Mouse (Mus musculus) bone marrow macrophage, adult 2 months (primary cell): Measurements from ENCODE around the gene Gm28308. TPM values are rescaled to one million over a fixed set of nuclear protein-coding genes. Genes with fewer than 3 reads are reported as not detected.

Experiments
- H3K27ac ChIP-seq: 2 replicates; pipeline ENCODE4 v1.5.1; 2012; ENCODE audit warnings: low read depth, low read length; ENCODE audit not compliant: insufficient read depth
- H3K4me1 ChIP-seq: 2 replicates; pipeline ENCODE4 v1.6.1; 2012; ENCODE audit warnings: low read length; ENCODE audit not compliant: control insufficient read depth, insufficient read depth
- H3K4me3 ChIP-seq: 2 replicates; pipeline ENCODE4 v1.5.1; 2012; ENCODE audit warnings: mild to moderate bottlenecking, low read length, moderate library complexity; ENCODE audit not compliant: insufficient read depth
- CTCF ChIP-seq: IDR thresholded peaks from 2 replicates; pipeline ENCODE4 v1.5.1; 2012; ENCODE audit warnings: low read depth, mild to moderate bottlenecking, low read length, moderate library complexity
- POLR2A ChIP-seq: IDR thresholded peaks from 2 replicates; pipeline ENCODE4 v1.6.1; 2012; ENCODE audit warnings: mild to moderate bottlenecking, low read depth, low read length, borderline replicate concordance
- polyA plus RNA-seq: library from polyadenylated mRNA; stranded (reverse); fragments of >200 nt; gene quantifications from 2 replicates; pipeline ENCODE4 v1.2.4, GENCODE M21; 2012; ENCODE audit not compliant: missing spikeins, insufficient read depth, insufficient read length

Gm28308 gene
- polyA plus RNA-seq, 1 experiment: not detected

GRCm38 (mm10) chr6:52246916-52247315 is 33.8 kb upstream of the Gm28308 start:
- Histone ChIP-seq H3K4me3 (no peak overlapping the region), H3K4me1 (no peaks in the 10 kb centered on the region), H3K27ac (no peak overlapping the region)
- TF ChIP-seq POLR2A: no peak
- no peak for TF ChIP-seq CTCF

- peak overlapping the region; percentile 11; the same call in 1 of the 2 replicates for H3K4me3 ChIP-seq
- TF ChIP-seq CTCF (no peak), POLR2A (no peak)
These were observed 33.3 kb upstream of the Gm28308 start for GRCm38 (mm10) chr6:52246403-52246803.

GRCm38 (mm10) chr6:52245757-52246142 is 32.6 kb upstream of the Gm28308 start, which contains the start of gene Hoxa11:
Gene Hoxa11, minus strand, starts transcription at chr6:52245810.
- Histone ChIP-seq H3K27ac (no peak within 1 kb of the TSS), H3K4me3 (peak within 1 kb of the TSS; percentile 11; the same call in 1 of the 2 replicates), H3K4me1 (no peaks in the 10 kb centered on the region)
- TF ChIP-seq CTCF (no peak), POLR2A (no peak)

More at GRCm38 (mm10) chr6:52246403-52246803, 33.3 kb upstream of the Gm28308 start:
- H3K4me1 ChIP-seq: no peaks in the 10 kb centered on the region
- no peak overlapping the region for H3K27ac ChIP-seq

- H3K4me1 ChIP-seq: no peaks in the 10 kb centered on the region; the same call in 1 of the 2 replicates
- H3K27ac ChIP-seq: no peak overlapping the region
- TF ChIP-seq CTCF: no peak
- TF ChIP-seq POLR2A: no peak
- no peak overlapping the region for H3K4me3 ChIP-seq
These were observed 32.1 kb upstream of the Gm28308 start for GRCm38 (mm10) chr6:52245040-52245756.

- Histone ChIP-seq H3K4me3 (no peak overlapping the region), H3K27ac (no peak overlapping the region), H3K4me1 (no peaks in the 10 kb centered on the region; the same call in 1 of the 2 replicates)
- TF ChIP-seq POLR2A: no peak
- TF ChIP-seq CTCF: no peak
These were observed 31.4 kb upstream of the Gm28308 start for GRCm38 (mm10) chr6:52244471-52245039.

GRCm38 (mm10) chr6:52243681-52244121 is 30.6 kb upstream of the Gm28308 start:
- H3K4me3 ChIP-seq: no peak overlapping the region
- no peak overlapping the region for H3K27ac ChIP-seq
- no peak for TF ChIP-seq CTCF
- TF ChIP-seq POLR2A: no peak
- H3K4me1 ChIP-seq: no peaks in the 10 kb centered on the region; the same call in 1 of the 2 replicates

- no peak overlapping the region for H3K27ac ChIP-seq
- no peak for TF ChIP-seq CTCF
- no peak for TF ChIP-seq POLR2A
- H3K4me1 ChIP-seq: no peaks in the 10 kb centered on the region; the same call in 1 of the 2 replicates
- no peak overlapping the region for H3K4me3 ChIP-seq
These were observed 29.7 kb upstream of the Gm28308 start for GRCm38 (mm10) chr6:52242801-52243332.

- no peak overlapping the region for H3K4me3 ChIP-seq
- TF ChIP-seq CTCF (no peak), POLR2A (no peak)
- no peaks in the 10 kb centered on the region; the same call in 1 of the 2 replicates for H3K4me1 ChIP-seq
These were observed 28.0 kb upstream of the Gm28308 start for GRCm38 (mm10) chr6:52241001-52241621.

GRCm38 (mm10) chr6:52240389-52241000 is 27.4 kb upstream of the Gm28308 start, which contains the start of gene Hoxa10:
Gene Hoxa10, minus strand, starts transcription at chr6:52240854.
- H3K27ac ChIP-seq: no peak within 1 kb of the TSS
- H3K4me3 ChIP-seq: peak within 1 kb of the TSS; percentile 37
- TF ChIP-seq POLR2A (no peak), CTCF (peak; percentile 80)
- no peaks in the 10 kb centered on the region; the same call in 1 of the 2 replicates for H3K4me1 ChIP-seq

More at GRCm38 (mm10) chr6:52241001-52241621, 28.0 kb upstream of the Gm28308 start:
- H3K27ac ChIP-seq: no peak overlapping the region
